Mouse (Mus musculus) regulatory T cell (primary cell): ENCODE measurements around the gene Gm49336.

ENCODE experiments used
- in situ Hi-C: fragments of 300-600 bp; cut with MboI, MseI; formaldehyde crosslinking; loops from one replicate; pipeline ENCODE4 v1.15.1; 2025; ENCODE audit warnings: high pct_unique_total_duplicates

Gm49336 gene

DNA sequence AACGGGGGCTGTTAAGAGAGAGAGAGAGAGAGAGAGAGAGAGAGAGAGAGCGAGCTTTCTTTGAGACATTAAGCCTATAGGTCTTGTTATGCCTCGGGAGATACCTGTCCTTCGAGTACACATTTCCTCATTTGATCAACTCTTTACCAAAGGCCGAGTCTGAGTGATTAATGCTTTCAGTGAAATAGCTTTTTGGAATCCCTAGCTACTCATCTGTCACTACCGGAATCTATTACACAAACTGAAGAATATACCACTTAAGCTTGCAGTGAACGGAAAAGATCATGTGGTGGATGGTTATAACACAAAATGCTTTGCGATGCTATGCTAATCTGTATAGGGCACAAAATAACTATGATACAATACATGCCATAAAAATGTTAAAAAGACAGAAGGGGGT lies 941 bp downstream of the Gm49336 start:
- in situ Hi-C loops = loop anchor here (25.0 kb wide), 1 partner anchor 487 kb away; no protein-coding TSS in a partner anchor

DNA sequence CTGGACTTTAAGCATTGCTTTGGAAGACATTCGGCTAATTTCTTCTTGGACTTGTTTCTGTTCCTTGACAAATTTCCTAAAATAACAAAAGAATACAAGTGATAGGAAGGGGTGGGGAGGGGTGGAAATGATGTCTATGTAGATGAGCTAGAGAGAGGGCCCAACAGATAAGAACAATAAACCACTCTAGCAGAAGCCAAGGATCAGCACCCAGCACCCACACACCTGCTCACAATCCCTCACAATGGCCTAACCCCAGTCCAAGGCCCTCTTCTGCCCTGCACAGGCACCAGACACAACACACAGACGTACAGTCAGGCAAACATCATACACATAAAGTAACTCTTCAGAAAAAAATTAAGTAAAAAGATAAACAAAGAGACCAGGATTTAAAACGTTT lies 12.8 kb downstream of the Gm49336 start:
- in situ Hi-C loops = no loop called here

DNA sequence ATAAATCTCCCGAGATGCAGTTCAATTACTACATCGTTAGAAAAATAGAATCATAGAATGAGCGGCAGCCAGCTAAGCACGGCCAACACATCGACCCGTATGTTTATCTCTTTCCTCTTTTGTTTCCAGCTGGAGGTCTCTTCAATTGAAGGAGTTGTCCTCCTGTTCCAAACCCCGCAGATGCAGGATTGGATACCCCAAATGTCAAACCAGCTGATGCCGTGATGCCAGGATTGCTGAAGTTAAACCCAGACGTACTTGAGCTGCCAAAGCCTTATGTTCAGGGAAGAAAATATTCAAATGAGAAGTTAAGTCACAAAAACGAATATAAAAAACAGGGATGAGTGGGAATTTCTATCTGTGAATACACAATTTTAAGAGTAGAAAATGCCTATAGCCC lies 31.4 kb downstream of the Gm49336 start:
- in situ Hi-C loops = no loop called here

GRCm38 (mm10) chr14:60217616-60218015 lies 33.7 kb downstream of the Gm49336 start:
- in situ Hi-C loops = no loop called here

GRCm38 (mm10) chr14:60216125-60216524 lies 35.2 kb downstream of the Gm49336 start:
- in situ Hi-C loops = no loop called here

- in situ Hi-C loops = no loop called here
These were observed 36.3 kb downstream of the Gm49336 start for GRCm38 (mm10) chr14:60215000-60215399.

- in situ Hi-C loops = no loop called here
These were observed 37.3 kb downstream of the Gm49336 start for GRCm38 (mm10) chr14:60214040-60214439.

DNA sequence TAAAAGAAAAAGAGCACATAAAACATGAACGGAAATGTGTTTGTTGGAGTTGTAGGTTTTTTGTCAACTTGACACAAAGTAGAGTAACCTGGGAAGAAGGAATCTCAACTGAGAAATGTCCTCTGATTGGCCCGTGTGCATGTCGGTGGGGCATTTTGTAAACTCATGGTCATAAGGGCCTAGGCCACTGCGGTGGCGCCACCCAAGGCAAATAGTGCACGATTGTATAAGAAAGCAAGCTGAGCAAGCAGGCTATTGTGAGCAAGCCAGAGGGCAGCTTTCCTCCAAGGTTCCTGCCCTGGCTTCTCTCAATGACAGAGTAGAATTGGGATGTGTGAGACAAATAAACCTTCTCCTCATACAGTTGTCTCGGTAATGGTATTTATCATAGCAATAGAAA lies 42.1 kb downstream of the Gm49336 start:
- in situ Hi-C loops = no loop called here

DNA sequence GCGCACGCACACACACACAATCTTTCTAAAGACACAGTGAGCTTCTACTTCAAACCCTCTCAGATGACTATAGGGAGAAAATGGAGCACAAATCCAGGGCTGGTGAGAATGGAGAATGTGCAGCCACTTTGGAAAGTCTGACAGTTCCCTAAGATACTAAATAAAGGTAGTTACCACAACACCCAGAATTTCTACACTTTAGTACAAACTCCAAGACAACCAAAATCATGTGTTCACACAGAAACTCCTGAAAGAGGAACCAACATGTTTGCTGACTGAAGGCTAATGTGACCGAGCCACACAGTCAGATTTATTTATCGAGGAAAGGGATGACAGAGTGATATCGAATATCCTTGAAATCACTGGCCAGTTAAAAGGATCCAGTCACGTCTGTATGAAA lies 46.3 kb downstream of the Gm49336 start:
- in situ Hi-C loops = no loop called here

DNA sequence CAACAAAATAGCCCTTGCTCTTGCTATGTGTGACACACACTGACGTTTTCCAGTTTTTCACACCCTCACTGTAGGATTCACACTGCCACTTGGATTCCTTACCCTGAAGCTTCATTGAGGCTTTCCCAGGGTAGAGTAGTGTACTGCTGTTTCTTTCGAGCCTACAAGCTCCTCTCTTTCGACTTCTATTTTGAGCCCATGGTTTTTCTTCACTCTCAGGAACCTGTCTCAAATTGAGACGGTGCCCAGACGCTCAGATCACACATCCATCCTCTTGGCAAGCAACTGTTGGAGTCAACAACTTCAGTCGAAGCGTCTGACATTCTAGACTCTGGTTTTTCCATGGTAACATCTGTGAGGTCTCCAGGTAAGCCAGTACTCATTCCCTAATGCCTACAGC lies 54.4 kb downstream of the Gm49336 start, which contains the start of gene Atp8a2:
Atp8a2 (minus strand) TSS at position 296 of the 400 bp plus-strand sequence.
- in situ Hi-C loops = no loop called here

DNA sequence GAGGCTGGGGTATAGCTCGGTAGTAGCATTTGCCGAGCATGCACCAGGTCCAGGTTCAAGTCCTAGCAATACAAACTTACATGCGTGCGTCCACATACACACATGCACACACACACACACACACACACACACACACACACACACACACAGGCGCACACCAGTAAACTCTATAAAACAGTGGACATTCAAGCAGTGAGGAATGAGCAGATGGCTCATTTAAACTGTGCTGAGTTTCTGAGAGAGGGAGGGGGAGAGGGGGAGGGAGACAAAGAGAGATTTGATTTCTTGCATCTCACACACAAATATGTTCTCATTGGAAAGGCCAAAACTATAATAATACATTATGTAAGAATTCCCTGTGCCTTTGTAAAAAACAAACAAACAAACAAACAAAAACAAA lies 55.3 kb downstream of the Gm49336 start:
- in situ Hi-C loops = no loop called here

DNA sequence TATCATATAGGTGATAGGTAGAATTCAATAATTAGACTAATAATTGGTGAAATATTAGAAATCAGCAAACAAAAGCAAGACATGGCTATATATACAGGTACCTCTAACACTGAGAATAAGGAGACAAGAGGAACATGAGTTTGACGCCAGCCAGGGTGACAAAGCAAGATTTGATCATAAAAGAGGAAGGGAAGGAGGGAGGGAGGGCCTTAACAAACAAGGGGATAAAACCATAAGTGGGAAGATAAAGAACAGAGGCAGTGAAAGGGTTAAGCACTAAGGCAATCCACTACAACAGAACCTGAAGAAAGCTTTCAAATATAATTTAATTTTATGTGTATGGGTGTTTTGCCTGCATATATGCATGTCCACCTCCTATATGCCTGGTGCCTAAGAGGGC lies 56.7 kb downstream of the Gm49336 start:
- in situ Hi-C loops = no loop called here

DNA sequence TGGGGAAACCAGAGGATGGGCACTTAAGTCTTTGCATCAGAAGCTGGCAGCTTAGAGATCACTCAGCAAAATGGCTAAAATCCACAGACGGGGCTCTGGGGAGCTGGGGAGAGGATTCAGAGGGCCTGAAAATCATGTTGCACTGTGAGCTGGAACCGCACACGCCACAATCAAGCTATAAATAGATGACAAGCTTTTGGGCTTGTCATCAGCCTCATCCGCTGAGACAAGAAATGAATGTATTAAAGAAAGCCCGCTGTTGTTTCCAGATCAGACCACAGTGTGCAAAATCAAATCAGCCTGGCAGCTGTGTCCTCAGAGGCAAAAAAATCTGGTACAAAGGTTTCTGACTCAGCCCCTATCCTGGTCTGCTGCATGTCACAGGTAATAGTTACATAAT lies 61.5 kb downstream of the Gm49336 start:
- in situ Hi-C loops = no loop called here

GRCm38 (mm10) chr14:60188201-60188825 lies 63.0 kb downstream of the Gm49336 start:
- in situ Hi-C loops = no loop called here

- in situ Hi-C loops = no loop called here
These were observed 70.0 kb downstream of the Gm49336 start for GRCm38 (mm10) chr14:60181306-60181705.

DNA sequence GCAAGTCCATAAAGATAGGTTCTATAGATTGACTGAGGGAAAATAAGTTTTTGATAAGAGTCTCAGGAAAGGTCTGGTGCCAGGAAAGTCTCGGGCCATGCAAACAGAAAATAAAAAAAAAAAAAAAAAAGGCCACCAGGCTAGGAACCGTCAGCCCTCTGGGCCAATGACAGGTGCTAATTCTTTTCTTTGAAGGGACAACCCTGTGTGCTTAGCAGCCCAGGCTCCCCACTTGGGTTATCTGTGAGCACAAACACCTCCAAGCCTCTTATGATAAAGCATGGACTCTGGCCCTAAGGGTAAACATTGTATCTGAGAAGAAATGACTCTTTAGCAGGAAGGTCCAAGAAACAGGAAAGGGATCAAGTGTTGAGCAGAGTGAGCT lies 72.7 kb downstream of the Gm49336 start:
- in situ Hi-C loops = no loop called here

GRCm38 (mm10) chr14:60177614-60178570 lies 73.4 kb downstream of the Gm49336 start:
- in situ Hi-C loops = no loop called here

DNA sequence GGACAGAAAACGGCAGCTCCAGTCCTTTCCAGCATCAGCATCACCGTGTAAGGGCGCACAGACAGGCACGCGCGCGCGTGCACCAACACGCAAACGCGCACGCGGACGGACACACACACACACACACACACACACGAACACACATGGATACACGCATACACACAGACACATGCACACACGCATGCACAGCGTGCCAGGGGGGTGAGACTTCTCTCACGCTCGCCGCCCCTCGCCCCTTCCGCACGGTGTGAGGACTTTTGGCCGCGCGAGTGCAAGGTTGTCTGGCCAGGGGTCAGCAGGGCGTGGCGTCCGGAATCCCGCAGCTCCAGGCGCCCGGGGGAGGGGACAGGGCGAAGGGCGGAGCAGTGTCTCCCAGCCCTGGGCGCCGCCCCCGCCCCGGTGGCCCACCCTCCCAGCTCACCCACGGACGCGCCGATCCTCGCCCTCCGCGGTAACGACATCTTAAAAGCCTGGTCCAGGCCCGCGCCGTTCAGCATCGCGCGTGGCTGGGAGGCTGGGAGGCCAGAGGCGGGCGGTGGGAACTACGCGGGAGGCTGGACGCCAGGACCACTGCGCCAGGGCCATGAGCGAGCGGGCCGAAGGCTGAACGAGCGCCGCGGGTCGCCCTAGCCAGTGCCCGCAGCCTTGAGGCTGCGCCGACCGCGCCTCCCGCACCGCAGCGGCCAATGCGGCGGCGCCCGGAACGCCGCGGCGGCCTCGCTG lies 74.3 kb downstream of the Gm49336 start:
- in situ Hi-C loops = no loop called here

- in situ Hi-C loops = no loop called here
These were observed 74.8 kb downstream of the Gm49336 start for GRCm38 (mm10) chr14:60176469-60176890.

DNA sequence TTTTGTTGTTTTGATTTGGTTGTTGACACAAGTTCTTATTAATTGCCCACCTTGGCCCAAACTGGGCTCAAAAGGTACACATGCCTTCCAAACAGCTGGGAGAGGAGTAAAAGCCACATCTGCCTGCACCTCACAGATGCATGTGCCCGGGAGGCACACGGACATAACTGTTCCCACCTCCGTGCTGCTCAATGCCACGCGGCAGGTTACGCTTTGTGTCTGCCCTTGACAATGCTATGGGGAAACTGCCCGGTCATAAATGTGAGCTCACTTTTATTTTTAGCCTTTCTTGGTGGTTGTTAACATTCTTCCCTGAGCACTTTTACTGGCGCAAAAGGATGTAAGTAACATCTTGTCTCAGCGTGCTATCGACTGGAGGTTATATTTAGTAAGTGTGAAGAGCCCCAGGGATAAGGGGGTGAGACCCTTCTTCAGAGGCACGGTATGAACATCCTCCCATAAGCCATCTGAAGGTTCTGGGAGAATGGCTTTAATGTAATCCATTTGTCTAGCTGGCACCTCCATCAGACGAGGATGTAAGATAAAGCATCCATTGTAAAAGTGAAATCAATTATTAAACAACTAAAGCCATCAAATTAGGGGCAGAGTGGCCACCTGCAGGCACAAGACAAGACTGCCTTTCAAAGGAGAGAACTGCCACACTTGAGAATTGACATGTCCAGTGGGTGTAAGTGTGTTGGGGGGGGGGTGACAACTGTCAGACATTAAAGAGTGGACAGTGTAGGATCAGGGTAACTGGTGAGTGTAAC lies 78.8 kb downstream of the Gm49336 start:
- in situ Hi-C loops = no loop called here

DNA sequence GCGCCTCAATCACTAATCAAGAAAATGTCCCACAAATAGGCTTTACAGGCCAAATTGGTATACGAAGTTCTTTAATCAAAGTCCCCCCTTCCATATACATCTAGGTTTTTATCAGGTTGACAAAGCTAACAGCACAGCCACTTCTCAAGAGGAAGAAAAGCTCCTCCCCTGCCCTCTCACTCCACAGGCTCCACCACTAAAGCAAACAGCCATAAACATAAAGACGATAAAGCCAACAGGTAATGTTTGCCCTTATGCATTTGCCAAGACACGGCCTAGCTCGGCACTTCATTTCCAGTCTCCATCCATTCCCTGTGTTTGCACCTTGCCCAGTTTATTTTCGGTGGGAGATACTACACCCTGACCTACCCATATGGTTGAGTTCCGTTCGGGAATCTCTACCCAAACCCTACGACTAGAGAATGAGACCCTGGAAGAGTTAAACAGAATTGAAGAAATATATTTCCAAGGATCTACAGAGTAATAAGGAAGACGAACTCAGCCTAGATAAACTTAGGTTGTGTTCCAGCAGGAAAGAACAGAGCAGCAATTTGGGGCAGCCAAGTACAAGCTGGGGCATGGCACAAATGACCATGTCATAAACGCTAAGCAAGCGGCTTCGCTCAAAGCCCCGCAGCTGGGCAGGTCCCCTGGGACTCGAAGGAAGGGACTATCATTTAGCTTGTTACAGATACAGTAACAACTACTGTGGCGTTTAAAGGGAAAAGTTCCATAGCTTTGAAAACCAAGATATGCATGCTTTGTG lies 80.3 kb downstream of the Gm49336 start:
- in situ Hi-C loops = no loop called here
